Mouse (Mus musculus): ENCODE measurements at regions not wholly inside any gene's neighbourhood (a gene's known extent, or its start where the extent isn't known, plus 50 kb on each side); places are given as distances from the start of the nearest gene placed in this dataset.
A peak's percentile ranks its signal among the peaks of the same experiment; 100 is the strongest.

DNA sequence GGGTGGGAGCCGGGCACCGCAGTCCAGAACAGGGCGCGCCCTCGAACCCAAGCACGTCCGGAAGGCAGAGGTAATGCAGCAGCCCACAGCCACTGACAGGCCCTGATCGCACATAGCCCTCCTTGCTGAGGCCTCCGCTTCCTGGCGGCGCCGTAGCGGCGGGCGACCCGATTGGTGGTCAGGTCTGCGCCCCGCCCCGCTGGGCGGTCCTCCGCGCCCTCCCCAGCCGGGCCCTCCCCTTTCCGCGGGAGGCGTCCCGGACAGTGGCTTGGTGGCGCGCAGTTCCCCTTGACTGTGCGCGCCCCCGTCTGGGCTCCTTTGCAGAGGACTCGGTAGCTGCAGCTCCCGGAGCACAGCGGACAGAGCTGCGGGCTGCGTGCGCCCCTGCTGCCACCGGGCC lies 375.5 kb upstream of the Asap2 start:
- peak; percentile 1 for DNase-seq (ENCODE audit: extremely low read depth, low read depth, low spot score)
